Comparison of ENCODE assay signal across 8 mouse cellular contexts in the genomic region with DNA sequence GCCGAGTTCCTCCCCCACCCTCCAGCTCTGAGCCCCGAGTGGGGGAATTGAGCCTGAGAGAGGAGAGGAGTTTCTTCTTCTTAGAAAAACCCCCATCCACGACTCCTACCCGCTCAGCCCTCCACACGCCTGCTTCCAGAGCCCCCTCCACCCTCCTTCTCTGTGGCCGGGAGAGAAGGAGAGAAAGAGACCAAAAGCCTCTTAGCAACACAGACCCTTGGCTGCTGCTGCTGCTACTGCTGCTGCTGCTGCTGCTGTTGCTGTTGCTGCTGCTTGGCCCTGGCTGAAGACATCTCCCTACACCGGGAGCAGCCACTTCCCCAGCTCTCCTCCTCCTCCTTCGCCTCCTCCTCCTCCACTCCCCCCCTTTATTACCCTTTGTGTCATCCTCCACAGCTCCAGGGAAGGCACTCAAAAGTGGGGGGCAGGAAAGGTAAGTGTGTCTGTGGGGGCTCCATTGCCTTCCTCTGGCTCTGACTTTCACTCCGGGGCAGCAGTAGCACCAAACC. TPM values are rescaled to one million over a fixed set of nuclear protein-coding genes. Genes with fewer than 3 reads are reported as not detected.
DNase-seq lines count a peak whose midpoint lies in the region; ATAC-seq lines count a peak whose summit lies in the region.

No protein-coding gene starts in this region.

- H3K27me3 ChIP-seq in hindbrain, embryonic 14.5 days (ENCODE audit: control insufficient read depth, insufficient read depth, low read length), result no peaks in the 10 kb centered on the region

- H3K36me3 ChIP-seq in hindbrain, embryonic 14.5 days (replicated peaks; ENCODE audit: control insufficient read depth, insufficient read depth), result no peaks in the 10 kb centered on the region

- peak; percentile 72 for ATAC-seq in hindbrain, embryonic 14.5 days (ENCODE audit: low FRiP score)
- ATAC-seq in megakaryocyte progenitor cell, adult 5-6 weeks (replicated peaks; ENCODE audit: poor library complexity), result peak; percentile 26

- peaks cover 16% of the 10 kb centered on the region for H3K4me1 ChIP-seq in hindbrain, embryonic 14.5 days (replicated peaks; ENCODE audit: control insufficient read depth, insufficient read depth, low read length)

- H3K4me3 ChIP-seq in hindbrain, embryonic 14.5 days (replicated peaks; ENCODE audit: low read length), result peak overlapping the region; percentile 82

- peak overlapping the region; percentile 51 for H3K4me2 ChIP-seq in hindbrain, embryonic 14.5 days (replicated peaks)

- no peaks in the 10 kb centered on the region for H3K9me3 ChIP-seq in hindbrain, embryonic 14.5 days (ENCODE audit: control insufficient read depth, low read length)

- 1% methylated on average over 8 of the region's 9 CpGs for WGBS in hindbrain, embryonic 14.5 days

- DNase-seq in heart, adult 11 months, result peak; percentile 96
- DNase-seq in heart, postnatal 14 days, result no peak
- peak; percentile 55 to 57 for DNase-seq in cerebellum, adult 18-20 months
- DNase-seq in frontal cortex, adult 2 months (ENCODE audit: extremely low spot score in 1 of 2, low spot score in 1 of 2), result peak; percentile 16 to 44
- peak; percentile 51 for DNase-seq in hindbrain, embryonic 14.5 days (ENCODE audit: low spot score)
- DNase-seq in left cerebral cortex, postnatal 10 days (ENCODE audit: extremely low spot score in 1 of 2, low spot score in 2 of 2), result peak; percentile 5 to 57
- DNase-seq in right cerebral cortex, postnatal 36 days (ENCODE audit: low spot score in 2 of 2), result peak; percentile 9 to 26

- peak overlapping the region; percentile 95 for H3K27ac ChIP-seq in hindbrain, embryonic 14.5 days

- peak overlapping the region; percentile 77 for H3K9ac ChIP-seq in hindbrain, embryonic 14.5 days

- intact Hi-C loops in heart, postnatal 14 days (cut with DNase I), result no loop called here
- intact Hi-C loops in left cerebral cortex, postnatal 10 days (cut with DNase I), result no loop called here

RNA-seq across cellular contexts. Expression of gene Orc4, which starts 0.3 kb away (rescaled TPM):
- 10 to 100 TPM; 36.8 to 38.5 TPM for total RNA-seq in heart, postnatal 14 days (2021)
- 80.1 and 81.8 TPM in 2 replicates for polyA plus RNA-seq in frontal cortex, adult 2 months (2012; rRNA removed)
- 89.4 and 98.7 TPM in 2 replicates for polyA plus RNA-seq in hindbrain, embryonic 14.5 days (2014; fragmentation: Nextera tagmentation; extraction: Ambion mirVana)
- 10 to 100 TPM; 67.9 to 70.2 TPM for total RNA-seq in left cerebral cortex, postnatal 10 days (2021)
- 88.0 and 110 TPM in 2 replicates for total RNA-seq in megakaryocyte progenitor cell, adult 5-6 weeks (2015)
- 143 and 165 TPM in 2 replicates for total RNA-seq in megakaryocyte progenitor cell, adult 5-6 weeks (2017)

RNA-seq across cellular contexts. Expression of gene Mbd5, which starts 0.5 kb away (rescaled TPM):
- total RNA-seq in heart, postnatal 14 days (2021), result 10 to 100 TPM; 36.2 to 36.8 TPM
- polyA plus RNA-seq in frontal cortex, adult 2 months (2012; rRNA removed), result 30.5 and 31.6 TPM in 2 replicates
- 40.5 and 45.1 TPM in 2 replicates for polyA plus RNA-seq in hindbrain, embryonic 14.5 days (2014; fragmentation: Nextera tagmentation; extraction: Ambion mirVana)
- 100 to 1,000 TPM in 1 of 2 experiments, 10 to 100 TPM in 1; 97.3 to 101 TPM for total RNA-seq in left cerebral cortex, postnatal 10 days (2021)
- total RNA-seq in megakaryocyte progenitor cell, adult 5-6 weeks (2015), result 28.6 and 30.9 TPM in 2 replicates
- 13.5 and 20.8 TPM in 2 replicates for total RNA-seq in megakaryocyte progenitor cell, adult 5-6 weeks (2017)

Comparison
In these comparisons a context has a peak if more than half of its experiments do, and no peak if none do; other contexts are left out.
1. DNase-seq: peak in heart, adult 11 months (single experiment), cerebellum, adult 18-20 months (2 of 2), frontal cortex, adult 2 months (2 of 2), hindbrain, embryonic 14.5 days (single experiment), left cerebral cortex, postnatal 10 days (2 of 2) and right cerebral cortex, postnatal 36 days (2 of 2); none in heart, postnatal 14 days (0 of 2).